Mouse (Mus musculus) midbrain, embryonic 12.5 days (tissue): ENCODE measurements around the gene Retreg3. TPM values are rescaled to one million over a fixed set of nuclear protein-coding genes. Genes with fewer than 3 reads are reported as not detected.

Source experiments
- ATAC-seq: fragments of 200-750 bp; cut with Nextera tagmentation; 2 replicates; pipeline ENCODE4 v1.8.0; 2017; ENCODE audit warnings: low read depth, moderate TSS enrichment, moderate library complexity; ENCODE audit not compliant: low FRiP score
- H3K27ac ChIP-seq: fragments of 300-500 bp; sonication (generic); replicated peaks from 2 replicates; pipeline ENCODE4 v1.5.1; 2016; ENCODE audit warnings: mild to moderate bottlenecking
- H3K27me3 ChIP-seq: fragments of 300-500 bp; sonication (generic); 2 replicates; pipeline ENCODE4 v1.6.1; 2016; ENCODE audit warnings: mild to moderate bottlenecking
- H3K36me3 ChIP-seq: fragments of 300-500 bp; sonication (generic); 2 replicates; pipeline ENCODE4 v1.6.1; 2016
- H3K4me1 ChIP-seq: fragments of 300-500 bp; sonication (generic); 2 replicates; pipeline ENCODE4 v1.6.1; 2016
- H3K4me2 ChIP-seq: fragments of 300-500 bp; sonication (generic); replicated peaks from 2 replicates; pipeline ENCODE4 v1.6.1; 2016; ENCODE audit warnings: mild to moderate bottlenecking, moderate library complexity
- H3K4me3 ChIP-seq: fragments of 300-500 bp; sonication (generic); 2 replicates; pipeline ENCODE4 v1.5.1; 2016; ENCODE audit warnings: mild to moderate bottlenecking
- H3K9ac ChIP-seq: fragments of 300-500 bp; sonication (generic); replicated peaks from 2 replicates; pipeline ENCODE4 v1.6.1; 2016; ENCODE audit warnings: mild to moderate bottlenecking, moderate library complexity
- H3K9me3 ChIP-seq: fragments of 300-500 bp; sonication (generic); 2 replicates; pipeline ENCODE4 v1.6.1; 2016; ENCODE audit warnings: mild to moderate bottlenecking
- WGBS: fragments of 180-500 bp; shearing (Covaris S2); methylation state at CpG from one replicate; pipeline ENCODE4 v1.1.7; 2016; 5-methylcytosine and 5-hydroxymethylcytosine counted together
- polyA plus RNA-seq: library from polyadenylated mRNA; unstranded; fragments of >200 nt; fragmentation: Nextera tagmentation; extraction: Ambion mirVana; gene quantifications from 2 replicates; pipeline ENCODE4 v1.2.1, GENCODE M21; 2016

Retreg3 gene
- polyA plus RNA-seq, 1 experiment from 2014 or later = 23.1 TPM

GRCm38 (mm10) chr11:101066549-101067412 lies 52.9 kb downstream of the Retreg3 start:
- peaks cover 18% of the 10 kb centered on the region for H3K4me1 ChIP-seq
- H3K27me3 ChIP-seq = peaks cover 20% of the 10 kb centered on the region
- H3K9me3 ChIP-seq = no peaks in the 10 kb centered on the region
- 0 out of 2 replicates have a peak, but pooled peaks have one; percentile 41 for ATAC-seq
- peak overlapping the region; percentile 35 for H3K4me3 ChIP-seq
- H3K9ac ChIP-seq = no peak overlapping the region; the same call in 1 of the 2 replicates
- H3K36me3 ChIP-seq = peaks cover 25% of the 10 kb centered on the region
- peak overlapping the region; percentile 60 for H3K4me2 ChIP-seq
- WGBS = 14% methylated on average over 18 of the region's 18 CpGs
- H3K27ac ChIP-seq = 0 out of 2 replicates have a peak overlapping the region, but pooled peaks have one; percentile 22

GRCm38 (mm10) chr11:101065002-101065401 lies 54.7 kb downstream of the Retreg3 start:
- peaks cover 43% of the 10 kb centered on the region for H3K36me3 ChIP-seq
- no peak for ATAC-seq
- peaks cover 8% of the 10 kb centered on the region for H3K27me3 ChIP-seq
- H3K9ac ChIP-seq = no peak overlapping the region
- no peak overlapping the region for H3K27ac ChIP-seq
- no peaks in the 10 kb centered on the region for H3K9me3 ChIP-seq
- WGBS = 92% methylated on average over 9 of the region's 9 CpGs
- H3K4me1 ChIP-seq = peaks cover 8% of the 10 kb centered on the region
- no peak overlapping the region for H3K4me2 ChIP-seq
- no peak overlapping the region for H3K4me3 ChIP-seq

DNA sequence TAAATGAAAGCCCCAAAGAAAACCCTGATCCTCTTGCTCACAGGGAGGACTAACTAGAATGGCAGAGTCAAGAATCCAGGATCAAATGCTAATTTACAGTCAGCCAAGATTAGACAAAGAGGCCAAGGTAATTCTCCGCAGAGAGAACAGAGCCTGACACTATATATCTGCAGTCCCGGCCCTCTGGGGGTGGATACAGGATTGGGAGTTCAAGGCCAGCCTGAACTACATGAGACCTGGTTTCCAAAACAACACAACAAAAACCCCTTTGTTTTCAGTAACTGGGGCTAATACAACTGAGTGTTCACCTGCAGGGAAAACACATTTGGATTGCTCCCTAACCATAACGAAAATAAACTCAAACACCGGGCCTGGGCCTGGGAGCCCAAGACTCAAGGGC lies 55.2 kb downstream of the Retreg3 start:
- peaks cover 7% of the 10 kb centered on the region for H3K4me1 ChIP-seq
- H3K4me2 ChIP-seq = no peak overlapping the region
- WGBS = 88% methylated on average over 4 of the region's 4 CpGs
- no peak overlapping the region for H3K9ac ChIP-seq
- peaks cover 8% of the 10 kb centered on the region for H3K27me3 ChIP-seq
- H3K9me3 ChIP-seq = no peaks in the 10 kb centered on the region
- H3K36me3 ChIP-seq = peaks cover 48% of the 10 kb centered on the region
- ATAC-seq = no peak
- H3K4me3 ChIP-seq = no peak overlapping the region
- H3K27ac ChIP-seq = 0 out of 2 replicates have a peak overlapping the region, but pooled peaks have one; percentile 58

GRCm38 (mm10) chr11:101063676-101064327 lies 55.9 kb downstream of the Retreg3 start:
- Histone ChIP-seq H3K27me3 (peaks cover 8% of the 10 kb centered on the region), H3K4me2 (no peak overlapping the region), H3K9ac (no peak overlapping the region), H3K27ac (peak overlapping the region; percentile 58), H3K36me3 (peaks cover 55% of the 10 kb centered on the region), H3K9me3 (no peaks in the 10 kb centered on the region), H3K4me1 (peaks cover 5% of the 10 kb centered on the region; the same call in 1 of the 2 replicates), H3K4me3 (no peak overlapping the region)
- WGBS = 69% methylated on average over 12 of the region's 12 CpGs
- no peak for ATAC-seq

- WGBS = 79% methylated on average over 14 of the region's 14 CpGs
- Histone ChIP-seq H3K27me3 (peaks cover 6% of the 10 kb centered on the region), H3K4me1 (peaks cover 5% of the 10 kb centered on the region; the same call in 1 of the 2 replicates), H3K36me3 (peaks cover 61% of the 10 kb centered on the region), H3K9me3 (no peaks in the 10 kb centered on the region), H3K27ac (peak overlapping the region; percentile 58), H3K4me3 (no peak overlapping the region), H3K9ac (no peak overlapping the region), H3K4me2 (no peak overlapping the region)
- ATAC-seq = no peak
Measured at GRCm38 (mm10) chr11:101062971-101063675, 56.6 kb downstream of the Retreg3 start.

DNA sequence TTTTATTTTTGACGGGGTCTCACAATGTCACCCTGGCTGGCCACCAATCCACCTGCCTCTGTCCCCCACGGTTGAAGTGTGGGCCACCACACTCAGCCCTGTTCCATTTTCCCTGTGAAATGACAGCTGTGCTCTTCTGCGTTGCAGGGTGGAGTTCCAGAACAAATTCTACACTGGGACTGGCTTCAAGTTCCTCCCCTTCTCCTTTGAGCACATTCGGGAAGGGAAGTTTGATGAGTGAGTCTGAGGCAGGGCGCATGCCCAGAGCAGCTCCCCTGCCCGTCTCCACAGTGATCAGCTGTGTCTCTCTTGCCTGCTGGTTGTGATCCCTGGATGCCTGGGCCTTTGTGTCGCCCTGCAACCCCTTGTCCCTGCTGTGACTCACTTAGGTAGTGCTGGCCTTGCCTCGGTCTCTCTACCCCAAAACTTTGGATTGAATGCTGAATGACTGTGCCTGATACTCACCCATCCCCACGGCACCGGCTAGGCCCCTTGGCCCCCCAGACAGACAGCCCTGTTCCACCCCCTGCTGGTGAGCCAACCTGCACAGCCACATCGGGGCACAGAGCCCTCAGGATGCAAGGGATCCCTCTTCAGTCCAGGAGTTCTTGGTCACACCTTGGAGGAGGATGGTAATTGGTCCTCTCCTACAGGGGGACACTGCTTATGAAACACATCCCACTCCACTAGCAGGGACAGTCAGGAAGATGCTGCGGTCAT lies 57.4 kb downstream of the Retreg3 start:
- 80% methylated on average over 12 of the region's 12 CpGs for WGBS
- Histone ChIP-seq H3K4me2 (no peak overlapping the region), H3K36me3 (peaks cover 61% of the 10 kb centered on the region), H3K9ac (no peak overlapping the region), H3K4me3 (no peak overlapping the region), H3K4me1 (peaks cover 5% of the 10 kb centered on the region; the same call in 1 of the 2 replicates), H3K27ac (no peak overlapping the region), H3K27me3 (no peaks in the 10 kb centered on the region), H3K9me3 (no peaks in the 10 kb centered on the region)
- no peak for ATAC-seq

DNA sequence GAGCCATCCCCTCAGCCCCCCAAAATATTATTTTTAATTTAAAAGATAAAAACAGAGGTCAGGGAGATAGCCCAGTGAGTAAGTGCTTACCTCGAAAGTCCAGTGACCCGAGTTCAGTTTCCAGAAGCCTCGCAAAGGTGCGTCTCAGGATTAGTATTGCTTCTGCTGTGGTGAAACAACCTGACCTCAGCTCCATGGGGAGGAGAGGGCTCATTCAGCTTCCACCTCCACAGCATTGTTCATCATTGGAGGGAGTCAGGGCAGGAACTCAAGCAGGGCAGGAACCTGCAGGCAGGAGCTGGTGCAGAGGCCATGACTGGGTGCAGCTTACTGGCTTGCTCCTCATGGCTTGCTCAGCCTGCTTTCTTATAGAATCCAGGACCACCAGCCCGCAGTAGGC lies 58.6 kb downstream of the Retreg3 start:
- Histone ChIP-seq H3K27me3 (no peaks in the 10 kb centered on the region), H3K4me1 (no peaks in the 10 kb centered on the region), H3K9ac (no peak overlapping the region), H3K4me2 (no peak overlapping the region), H3K9me3 (no peaks in the 10 kb centered on the region), H3K36me3 (peaks cover 72% of the 10 kb centered on the region), H3K4me3 (no peak overlapping the region), H3K27ac (no peak overlapping the region)
- WGBS = 90% methylated on average over 5 of the region's 5 CpGs
- no peak for ATAC-seq

DNA sequence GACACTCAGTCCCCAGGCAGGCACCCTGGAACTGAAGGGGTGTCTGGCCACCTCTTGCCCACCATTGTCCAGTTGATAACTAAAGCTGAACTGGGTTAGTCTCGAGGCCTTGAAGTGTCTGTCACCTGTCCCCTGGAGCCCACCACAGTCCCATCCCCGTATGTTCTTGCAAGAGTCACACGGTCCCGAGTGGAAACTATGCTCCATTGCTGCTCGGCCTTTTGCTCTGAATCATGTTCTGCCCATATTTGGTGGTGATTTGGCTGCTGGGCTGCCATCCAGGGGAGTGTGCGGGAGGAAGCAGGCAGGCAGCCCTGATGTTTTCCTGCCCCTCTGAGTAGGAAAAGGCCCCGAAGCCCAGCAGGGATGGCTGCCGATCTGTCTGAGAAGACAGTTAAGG lies 59.6 kb downstream of the Retreg3 start:
- ATAC-seq = no peak
- Histone ChIP-seq H3K9ac (no peak overlapping the region), H3K27ac (peak overlapping the region; percentile 40; the same call in 1 of the 2 replicates), H3K4me3 (no peak overlapping the region), H3K4me2 (no peak overlapping the region), H3K27me3 (no peaks in the 10 kb centered on the region), H3K36me3 (peaks cover 79% of the 10 kb centered on the region), H3K9me3 (no peaks in the 10 kb centered on the region), H3K4me1 (no peaks in the 10 kb centered on the region)
- WGBS = 75% methylated on average over 8 of the region's 8 CpGs

DNA sequence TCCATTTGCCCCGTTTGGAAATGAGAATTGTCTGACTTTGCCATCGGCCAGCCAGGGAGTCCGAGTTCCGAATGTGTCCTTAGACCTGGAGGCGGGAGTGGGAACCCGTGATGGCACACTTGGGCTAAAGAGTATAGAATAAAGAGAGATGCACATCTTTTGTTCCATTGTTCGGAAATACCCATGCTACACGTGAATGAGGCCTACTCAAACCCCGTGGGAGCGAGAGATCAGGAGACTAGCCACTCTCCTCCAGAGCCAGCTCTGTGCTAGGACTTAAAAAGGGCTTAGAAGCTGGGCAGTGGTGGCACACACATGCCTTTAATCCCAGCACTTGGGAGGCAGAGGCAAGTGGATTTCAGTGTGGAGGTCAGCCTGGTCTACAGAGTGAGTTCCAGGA lies 60.2 kb downstream of the Retreg3 start:
- Histone ChIP-seq H3K9me3 (no peaks in the 10 kb centered on the region), H3K36me3 (peaks cover 84% of the 10 kb centered on the region), H3K4me2 (no peak overlapping the region), H3K27ac (no peak overlapping the region), H3K9ac (no peak overlapping the region), H3K4me1 (no peaks in the 10 kb centered on the region), H3K27me3 (no peaks in the 10 kb centered on the region), H3K4me3 (no peak overlapping the region)
- 74% methylated on average over 10 of the region's 10 CpGs for WGBS
- ATAC-seq = no peak

- Histone ChIP-seq H3K4me2 (no peak overlapping the region), H3K9ac (no peak overlapping the region), H3K9me3 (no peaks in the 10 kb centered on the region), H3K4me1 (no peaks in the 10 kb centered on the region), H3K27ac (no peak overlapping the region), H3K4me3 (no peak overlapping the region), H3K27me3 (no peaks in the 10 kb centered on the region), H3K36me3 (peaks cover 82% of the 10 kb centered on the region)
- 86% methylated on average over 5 of the region's 5 CpGs for WGBS
- ATAC-seq = no peak
Measured at GRCm38 (mm10) chr11:101058726-101059125, 61.0 kb downstream of the Retreg3 start.

GRCm38 (mm10) chr11:101057860-101058259 lies 61.8 kb downstream of the Retreg3 start:
- Histone ChIP-seq H3K36me3 (peaks cover 82% of the 10 kb centered on the region), H3K27ac (no peak overlapping the region)
- 32% methylated on average over 5 of the region's 5 CpGs for WGBS

More at GRCm38 (mm10) chr11:101057860-101058259, 61.8 kb downstream of the Retreg3 start:
- no peak for ATAC-seq
- Histone ChIP-seq H3K4me2 (no peak overlapping the region), H3K4me1 (no peaks in the 10 kb centered on the region), H3K9ac (no peak overlapping the region), H3K4me3 (no peak overlapping the region), H3K27me3 (no peaks in the 10 kb centered on the region), H3K9me3 (no peaks in the 10 kb centered on the region)
